Mouse (Mus musculus): ENCODE data around the gene Rrp8.

DNA sequence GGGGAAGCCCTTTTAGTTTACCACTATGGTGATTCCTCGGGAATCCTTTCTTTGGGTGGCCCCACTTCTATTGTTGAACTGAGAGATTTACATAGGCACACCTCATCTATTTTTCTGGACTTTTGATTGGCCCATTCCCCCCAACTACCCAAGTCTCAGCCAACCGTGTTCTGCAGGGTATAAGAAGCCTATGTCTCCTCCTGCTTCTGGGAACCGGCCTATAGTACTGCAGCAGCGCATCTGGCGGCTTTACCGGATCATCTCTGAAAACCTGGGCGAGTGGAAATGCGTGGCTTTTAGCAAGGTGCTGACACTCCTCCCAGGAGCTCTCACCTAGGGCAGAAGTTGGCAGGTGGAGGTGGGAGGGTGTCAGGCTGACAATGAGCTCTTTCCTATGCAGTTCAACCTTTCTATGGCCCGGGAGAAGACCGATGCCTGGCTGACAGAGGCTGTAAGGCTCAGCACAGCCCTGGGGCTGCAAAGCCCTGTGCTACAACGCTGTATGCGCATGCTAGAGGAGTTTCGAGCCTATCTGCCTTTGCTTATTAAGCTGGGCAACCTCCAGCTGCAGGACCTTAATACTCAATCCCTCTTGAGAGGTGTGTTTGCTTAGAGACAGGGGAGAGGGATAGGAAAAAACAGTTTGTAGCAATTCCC, 51.5 kb downstream of the Rrp8 start:
- TF ChIP-seq CTCF (IDR thresholded peaks at IDR 0.05; ENCODE audit: extremely low read depth, insufficient read depth, low read length) (no peak), POLR2A (IDR thresholded peaks at IDR 0.05; ENCODE audit: extremely low read depth, insufficient read depth, low read length) (no peak)
